Mouse (Mus musculus): ENCODE measurements around the gene Ibsp.

The Ibsp gene

DNA sequence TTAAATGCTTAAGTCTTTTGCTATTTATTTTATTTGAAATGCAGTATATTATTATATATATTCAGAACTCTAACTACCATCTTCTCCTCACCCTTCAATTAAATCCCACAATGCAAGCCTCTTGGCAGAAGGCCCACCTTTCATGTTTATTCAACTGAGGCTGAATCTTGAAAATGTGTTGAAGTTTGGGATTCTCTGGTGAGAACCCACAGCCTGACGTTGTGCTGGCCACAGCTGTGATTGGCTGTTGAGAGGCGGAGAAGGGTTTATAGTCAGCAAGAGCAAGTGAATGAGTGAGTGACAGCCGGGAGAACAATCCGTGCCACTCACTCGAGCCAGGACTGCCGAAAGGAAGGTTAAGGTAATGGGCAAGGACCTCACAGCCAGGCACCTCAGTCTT, at the start of gene Ibsp:
TSS of gene Ibsp (plus strand) at position 178 of the 400 bp plus-strand sequence.
- no peak for DNase-seq (ENCODE audit: low spot score)

- DNase-seq (ENCODE audit: low spot score): no peak
Observed at GRCm38 (mm10) chr5:104251811-104252210, 47.2 kb upstream of the Ibsp start.

DNA sequence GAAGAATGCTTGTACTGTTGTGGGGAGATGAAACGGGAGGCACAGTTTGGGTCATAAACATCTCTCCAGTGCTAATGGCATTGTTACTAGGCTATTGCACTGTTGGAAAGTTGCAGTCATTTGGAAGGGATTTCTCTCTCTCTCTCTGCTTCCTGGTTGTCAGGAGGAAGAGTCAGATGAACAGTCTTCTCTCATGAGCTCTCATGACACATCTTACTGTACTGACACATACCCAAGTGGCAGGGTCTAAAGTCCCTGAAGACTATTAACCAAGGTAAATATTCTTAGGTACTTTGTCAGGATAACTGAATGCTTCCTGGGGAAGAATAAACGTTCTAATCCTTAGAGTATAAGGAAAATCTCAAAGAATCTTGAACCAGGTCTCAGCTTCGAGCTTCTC, 42.4 kb upstream of the Ibsp start:
- DNase-seq (ENCODE audit: low spot score): no peak

GRCm38 (mm10) chr5:104261908-104262461, 37.0 kb upstream of the Ibsp start:
- DNase-seq (ENCODE audit: low spot score): no peak

DNA sequence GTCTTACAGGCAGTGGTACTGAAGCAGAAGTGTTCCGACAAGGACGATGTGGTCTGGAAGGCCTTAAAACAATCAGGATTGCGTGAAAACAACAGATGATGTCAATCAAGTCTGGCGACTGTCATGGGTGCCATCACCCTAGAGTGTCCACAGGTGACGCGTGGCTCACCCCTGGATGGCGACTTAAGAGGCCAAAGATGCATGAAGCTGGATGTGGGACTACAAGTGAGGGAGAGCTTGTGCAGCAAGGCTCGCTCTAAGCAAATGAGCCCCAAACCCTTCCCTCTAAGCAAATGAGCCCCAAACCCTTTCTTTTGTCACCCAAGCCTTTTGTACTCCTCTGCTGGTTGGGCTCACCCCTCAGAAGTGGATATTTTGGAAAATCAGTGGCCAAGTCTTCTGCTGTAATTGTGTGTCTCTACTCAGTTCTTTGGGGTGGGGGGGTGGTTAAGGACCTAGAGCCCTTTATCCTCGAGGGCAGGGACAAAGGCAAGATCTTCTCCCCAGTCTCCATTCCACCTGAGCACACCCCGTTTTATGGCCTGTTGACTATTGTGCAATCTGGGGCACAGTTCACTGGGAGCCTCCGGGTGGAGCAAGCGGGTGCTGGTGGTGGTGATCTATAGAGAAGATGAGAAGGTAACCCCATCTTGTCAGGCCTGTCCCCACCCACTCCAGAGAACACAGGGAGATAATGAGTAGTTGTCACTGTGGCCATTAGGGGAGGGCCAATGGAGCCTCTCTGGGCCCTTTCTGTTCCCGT, 35.8 kb upstream of the Ibsp start:
- no peak for DNase-seq (ENCODE audit: low spot score)

- DNase-seq (ENCODE audit: low spot score): no peak
Observed at GRCm38 (mm10) chr5:104294201-104294600, 4.8 kb upstream of the Ibsp start.

GRCm38 (mm10) chr5:104314073-104314472, 15.1 kb downstream of the Ibsp start:
- no peak for DNase-seq (ENCODE audit: low spot score)

DNA sequence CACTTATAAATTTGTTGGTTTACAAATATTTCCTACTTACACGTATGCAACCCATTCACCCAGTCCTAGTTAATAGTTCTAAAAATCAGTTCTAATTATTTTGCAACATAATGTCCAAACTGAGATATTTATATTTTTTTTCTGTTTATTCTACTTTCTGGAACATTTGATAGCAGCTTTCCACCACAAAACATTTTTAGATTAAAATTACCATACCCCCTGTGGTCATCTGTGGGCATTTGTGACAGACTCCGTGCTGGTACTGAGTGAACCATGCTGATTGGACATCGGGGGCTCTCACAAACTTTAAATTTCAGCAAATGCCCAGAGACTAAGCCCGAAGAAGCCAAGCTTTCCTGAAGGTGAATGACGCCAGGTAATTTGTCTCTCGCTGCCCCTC, 26.1 kb downstream of the Ibsp start, which contains the start of gene Mepe:
TSS of gene Mepe (plus strand) at position 301 of the 400 bp plus-strand sequence.
- DNase-seq (ENCODE audit: low spot score): no peak

DNA sequence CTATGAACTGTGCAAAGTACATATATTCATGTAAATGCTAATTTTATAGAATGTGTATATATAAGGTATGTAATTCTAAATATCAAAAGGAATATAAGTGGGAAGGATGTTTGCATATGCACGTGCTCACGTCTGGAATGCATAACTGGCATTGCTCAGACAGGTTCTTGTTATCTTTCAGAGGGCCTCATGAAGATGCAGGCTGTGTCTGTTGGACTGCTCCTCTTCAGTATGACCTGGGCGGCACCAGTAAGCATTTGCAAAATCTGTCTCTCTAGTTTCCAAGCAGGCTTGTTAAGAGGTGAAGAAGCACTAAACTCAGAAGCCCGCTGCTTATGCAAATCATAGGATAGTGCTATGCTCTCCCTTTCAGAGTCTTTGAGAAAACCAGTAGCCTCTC, 27.9 kb downstream of the Ibsp start:
- DNase-seq (ENCODE audit: low spot score): no peak

GRCm38 (mm10) chr5:104327389-104327788, 28.4 kb downstream of the Ibsp start:
- DNase-seq (ENCODE audit: low spot score): no peak

- DNase-seq (ENCODE audit: low spot score): no peak
Observed at GRCm38 (mm10) chr5:104327876-104328275, 28.9 kb downstream of the Ibsp start.

DNA sequence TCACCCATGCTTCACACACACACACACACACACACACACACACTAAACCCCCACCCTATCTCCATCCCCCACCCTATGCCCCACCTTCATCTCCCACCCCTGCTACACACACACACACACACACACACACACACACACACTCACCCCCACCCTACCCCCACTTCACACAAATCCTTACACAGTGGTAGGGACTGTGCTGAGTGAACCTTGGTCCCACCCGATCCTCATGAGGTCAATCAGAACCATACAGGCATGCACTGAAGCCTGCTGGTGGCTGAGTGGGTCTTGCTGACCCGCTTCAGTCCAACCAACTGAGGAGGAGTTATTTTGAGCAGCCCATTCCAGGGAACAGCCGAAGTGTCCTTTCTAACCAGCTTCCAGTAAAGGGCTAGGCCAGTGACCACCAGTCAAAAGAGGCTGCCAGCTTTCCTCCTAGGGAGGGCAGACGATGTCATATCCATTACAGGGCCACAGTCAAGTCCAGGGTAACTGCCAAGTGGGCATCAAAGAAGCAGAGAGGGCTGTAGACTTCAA, 29.4 kb downstream of the Ibsp start:
- DNase-seq (ENCODE audit: low spot score): no peak

- DNase-seq (ENCODE audit: low spot score): no peak
Observed at GRCm38 (mm10) chr5:104329381-104329780, 30.4 kb downstream of the Ibsp start.

- no peak for DNase-seq (ENCODE audit: low spot score)
Observed at GRCm38 (mm10) chr5:104330088-104330487, 31.1 kb downstream of the Ibsp start.

DNA sequence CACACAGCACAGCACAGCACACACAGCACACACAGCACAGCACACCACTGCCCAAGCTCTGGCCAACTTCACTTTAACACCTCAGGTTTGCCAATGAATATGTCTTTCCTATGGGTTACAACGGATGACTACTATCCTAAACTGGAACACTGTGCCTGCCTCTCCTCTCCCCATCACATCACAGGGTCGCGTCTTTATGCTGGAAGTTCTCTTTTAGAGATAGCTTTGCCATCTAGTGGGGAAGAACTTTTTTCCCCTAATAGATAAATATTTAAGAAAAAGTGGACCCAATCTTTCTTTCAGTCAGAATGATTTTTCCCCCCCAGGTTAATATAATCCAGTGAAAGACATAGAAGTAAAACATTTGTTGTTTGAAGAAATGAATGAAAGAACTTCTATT, 33.3 kb downstream of the Ibsp start:
- no peak for DNase-seq (ENCODE audit: low spot score)

GRCm38 (mm10) chr5:104333231-104333640, 34.3 kb downstream of the Ibsp start:
- DNase-seq (ENCODE audit: low spot score): peak; percentile 56

DNA sequence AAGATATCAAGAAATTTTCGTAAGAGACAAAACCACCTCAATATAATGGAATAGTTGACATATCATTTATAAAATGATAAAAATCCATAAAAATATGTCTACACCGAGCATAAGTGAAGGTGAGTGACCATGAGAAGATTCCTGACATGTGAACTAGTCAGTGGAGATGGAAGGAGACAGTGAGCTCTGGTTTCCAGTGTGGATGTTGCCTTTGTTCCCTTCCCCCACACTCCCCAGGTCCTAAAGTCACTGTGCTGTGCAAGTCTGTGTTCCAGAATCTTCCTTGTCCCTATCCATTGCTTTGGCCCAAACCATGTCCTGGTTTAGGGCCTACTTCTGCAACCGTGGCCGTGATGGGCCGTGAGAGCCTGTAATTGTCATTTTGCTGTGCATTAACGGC, 34.7 kb downstream of the Ibsp start:
- DNase-seq (ENCODE audit: low spot score): no peak

- DNase-seq (ENCODE audit: low spot score): no peak
Observed at GRCm38 (mm10) chr5:104334516-104334915, 35.5 kb downstream of the Ibsp start.

DNA sequence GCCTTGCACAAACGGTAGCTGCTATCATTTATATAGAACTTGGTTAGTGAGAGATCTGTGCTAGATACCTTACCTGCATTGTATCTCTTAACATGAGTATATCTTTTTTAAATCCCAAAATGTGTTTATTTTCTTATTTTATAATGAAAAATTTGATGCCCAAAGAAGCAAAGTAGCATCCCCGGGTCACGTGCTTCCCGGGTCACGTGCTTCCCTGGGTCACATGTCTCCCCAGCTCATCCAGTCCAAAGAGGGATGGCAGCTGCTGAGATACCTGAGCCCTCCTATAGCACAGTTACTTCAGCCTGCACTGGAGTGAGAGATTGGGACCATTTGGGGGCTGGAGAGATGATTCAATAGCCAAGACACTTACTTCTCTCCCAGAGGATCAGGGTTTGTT, 37.0 kb downstream of the Ibsp start:
- DNase-seq (ENCODE audit: low spot score): no peak

DNA sequence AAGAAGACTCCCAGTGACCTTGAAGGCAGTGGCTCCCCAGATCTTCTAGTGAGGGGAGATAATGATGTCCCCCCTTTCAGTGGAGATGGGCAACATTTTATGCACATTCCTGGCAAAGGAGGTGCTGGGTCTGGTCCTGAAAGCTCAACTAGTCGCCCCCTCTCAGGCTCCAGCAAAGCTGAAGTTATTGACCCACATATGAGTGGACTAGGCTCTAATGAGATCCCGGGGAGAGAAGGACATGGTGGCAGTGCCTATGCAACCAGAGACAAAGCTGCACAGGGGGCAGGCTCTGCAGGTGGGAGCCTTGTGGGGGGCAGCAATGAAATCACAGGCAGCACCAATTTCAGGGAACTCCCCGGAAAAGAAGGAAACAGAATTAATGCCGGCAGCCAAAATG, 38.5 kb downstream of the Ibsp start:
- no peak for DNase-seq (ENCODE audit: low spot score)

DNA sequence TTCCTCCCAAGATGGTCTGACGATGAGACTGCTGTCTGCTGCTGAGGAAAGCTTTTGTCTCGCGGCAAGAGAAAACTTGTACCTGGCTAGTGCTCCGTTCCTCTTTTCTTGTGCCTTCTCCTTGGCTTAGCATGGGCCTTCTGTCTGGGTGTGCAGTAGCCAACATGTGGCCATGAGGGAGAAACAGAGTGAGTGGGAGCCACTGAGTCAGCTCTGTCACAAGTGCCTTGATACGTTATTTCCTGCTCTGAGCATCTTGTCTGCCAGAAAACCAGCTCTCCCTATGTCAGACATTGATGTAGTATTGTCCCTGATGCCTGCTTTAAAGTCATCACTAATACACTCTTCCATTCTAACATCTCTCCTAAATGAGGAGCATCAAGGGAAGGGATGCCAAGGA, 40.0 kb downstream of the Ibsp start:
- no peak for DNase-seq (ENCODE audit: low spot score)

- no peak for DNase-seq (ENCODE audit: low spot score)
Observed at GRCm38 (mm10) chr5:104339706-104340512, 40.9 kb downstream of the Ibsp start.

GRCm38 (mm10) chr5:104340513-104340829, 41.5 kb downstream of the Ibsp start:
- no peak for DNase-seq (ENCODE audit: low spot score)
